Mouse (Mus musculus) heart, embryonic 11.5 days (tissue): Measurements from ENCODE around the gene Fxyd3. TPM values are rescaled to one million over a fixed set of nuclear protein-coding genes. Genes with fewer than 3 reads are reported as not detected.

Source experiments
- ATAC-seq: fragments of 200-750 bp; cut with Nextera tagmentation; replicated peaks from 2 replicates; pipeline ENCODE4 v1.8.0; 2017; ENCODE audit warnings: moderate library complexity; ENCODE audit not compliant: insufficient number of reproducible peaks, low FRiP score, low TSS enrichment
- H3K27ac ChIP-seq: fragments of 300-500 bp; sonication (generic); 2 replicates; pipeline ENCODE4 v1.5.1; 2014; ENCODE audit warnings: mild to moderate bottlenecking, low read depth, low read length
- H3K27me3 ChIP-seq: fragments of 300-500 bp; sonication (generic); 2 replicates; pipeline ENCODE4 v1.6.1; 2014; ENCODE audit warnings: mild to moderate bottlenecking, low read length, mixed read lengths; ENCODE audit not compliant: control insufficient read depth, insufficient read depth
- H3K36me3 ChIP-seq: fragments of 300-500 bp; sonication (generic); 2 replicates; pipeline ENCODE4 v1.6.1; 2014; ENCODE audit warnings: mild to moderate bottlenecking, low read length, moderate library complexity, mixed read lengths; ENCODE audit not compliant: control insufficient read depth, insufficient read depth
- H3K4me1 ChIP-seq: fragments of 300-500 bp; sonication (generic); 2 replicates; pipeline ENCODE4 v1.6.1; 2014; ENCODE audit warnings: low read length; ENCODE audit not compliant: control insufficient read depth, insufficient read depth
- H3K4me2 ChIP-seq: fragments of 300-500 bp; sonication (generic); 2 replicates; pipeline ENCODE4 v1.6.1; 2014; ENCODE audit warnings: mild to moderate bottlenecking, moderate library complexity
- H3K4me3 ChIP-seq: fragments of 300-500 bp; sonication (generic); 2 replicates; pipeline ENCODE4 v1.5.1; 2014; ENCODE audit warnings: low read depth, low read length
- H3K9ac ChIP-seq: fragments of 300-500 bp; sonication (generic); 2 replicates; pipeline ENCODE4 v1.6.1; 2014; ENCODE audit warnings: mild to moderate bottlenecking, low read depth, low read length, moderate library complexity
- H3K9me3 ChIP-seq: fragments of 300-500 bp; sonication (generic); replicated peaks from 2 replicates; pipeline ENCODE4 v1.6.1; 2016; ENCODE audit warnings: low read length; ENCODE audit not compliant: control insufficient read depth
- WGBS: fragments of 180-500 bp; shearing (Covaris S2); extraction: QIAGEN DNeasy Blood & Tissue Kit; methylation state at CpG from one replicate; pipeline ENCODE4 v1.1.7; 2014; ENCODE audit not compliant: insufficient replicate concordance; 5-methylcytosine and 5-hydroxymethylcytosine counted together
- polyA plus RNA-seq: library from polyadenylated mRNA; unstranded; fragments of >200 nt; fragmentation: Nextera tagmentation; extraction: Ambion mirVana; gene quantifications from 2 replicates; pipeline ENCODE4 v1.2.1, GENCODE M21; 2014

Fxyd3 gene
- polyA plus RNA-seq, 1 experiment from 2014 or later: 1.8 TPM

GRCm38 (mm10) chr7:31107781-31108180 is 31.3 kb upstream of the Fxyd3 start:
- Histone ChIP-seq H3K27ac (no peak overlapping the region), H3K4me3 (no peak overlapping the region), H3K9ac (no peak overlapping the region), H3K4me1 (peaks cover 16% of the 10 kb centered on the region), H3K4me2 (no peak overlapping the region), H3K9me3 (no peaks in the 10 kb centered on the region), H3K27me3 (peaks cover 6% of the 10 kb centered on the region; the same call in 1 of the 2 replicates), H3K36me3 (no peaks in the 10 kb centered on the region)
- no peak for ATAC-seq
- WGBS: 86% methylated on average over 11 of the region's 11 CpGs

- Histone ChIP-seq H3K27ac (no peak overlapping the region), H3K4me2 (no peak overlapping the region), H3K27me3 (peaks cover 8% of the 10 kb centered on the region; the same call in 1 of the 2 replicates), H3K9ac (no peak overlapping the region), H3K4me1 (peaks cover 11% of the 10 kb centered on the region), H3K4me3 (no peak overlapping the region), H3K36me3 (no peaks in the 10 kb centered on the region), H3K9me3 (no peaks in the 10 kb centered on the region)
- no peak for ATAC-seq
- WGBS: 49% methylated on average over 3 of the region's 3 CpGs
Observed at GRCm38 (mm10) chr7:31106166-31106565, 29.7 kb upstream of the Fxyd3 start.

- H3K4me1 ChIP-seq: peaks cover 11% of the 10 kb centered on the region
- no peaks in the 10 kb centered on the region for H3K9me3 ChIP-seq
- peak overlapping the region; percentile 31 for H3K4me2 ChIP-seq
- H3K9ac ChIP-seq: no peak overlapping the region
- no peaks in the 10 kb centered on the region for H3K36me3 ChIP-seq
- H3K27me3 ChIP-seq: peaks cover 8% of the 10 kb centered on the region; the same call in 1 of the 2 replicates
- no peak overlapping the region for H3K4me3 ChIP-seq
- WGBS: 41% methylated on average over 15 of the region's 15 CpGs
- ATAC-seq: no peak
- H3K27ac ChIP-seq: 0 out of 2 replicates have a peak overlapping the region, but pooled peaks have one; percentile 16
Observed at GRCm38 (mm10) chr7:31105061-31105768, 28.7 kb upstream of the Fxyd3 start.

DNA sequence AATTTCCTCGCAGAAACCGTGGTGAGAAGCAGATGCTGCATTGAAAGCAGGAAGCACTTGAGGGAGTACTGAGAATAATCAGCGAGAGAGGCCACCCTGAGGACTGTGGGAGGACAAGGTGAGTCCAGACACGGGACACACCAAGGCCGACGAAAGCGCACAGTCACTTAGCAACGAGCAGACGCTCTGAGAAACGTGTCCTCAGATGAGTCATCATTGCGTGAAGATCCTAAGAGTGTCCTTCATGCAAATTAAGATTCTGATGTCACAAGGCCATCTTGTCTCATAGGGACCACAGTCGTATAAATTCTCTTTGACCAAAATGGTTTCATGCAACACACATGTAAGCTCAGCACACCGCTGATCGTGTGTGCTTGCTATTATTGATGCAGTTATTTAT is 24.3 kb upstream of the Fxyd3 start:
- Histone ChIP-seq H3K27me3 (peaks cover 8% of the 10 kb centered on the region; the same call in 1 of the 2 replicates), H3K27ac (no peak overlapping the region), H3K4me2 (no peak overlapping the region), H3K36me3 (no peaks in the 10 kb centered on the region), H3K4me3 (no peak overlapping the region), H3K9ac (no peak overlapping the region), H3K9me3 (no peaks in the 10 kb centered on the region), H3K4me1 (peaks cover 5% of the 10 kb centered on the region; the same call in 1 of the 2 replicates)
- no peak for ATAC-seq
- 74% methylated on average over 14 of the region's 14 CpGs for WGBS

DNA sequence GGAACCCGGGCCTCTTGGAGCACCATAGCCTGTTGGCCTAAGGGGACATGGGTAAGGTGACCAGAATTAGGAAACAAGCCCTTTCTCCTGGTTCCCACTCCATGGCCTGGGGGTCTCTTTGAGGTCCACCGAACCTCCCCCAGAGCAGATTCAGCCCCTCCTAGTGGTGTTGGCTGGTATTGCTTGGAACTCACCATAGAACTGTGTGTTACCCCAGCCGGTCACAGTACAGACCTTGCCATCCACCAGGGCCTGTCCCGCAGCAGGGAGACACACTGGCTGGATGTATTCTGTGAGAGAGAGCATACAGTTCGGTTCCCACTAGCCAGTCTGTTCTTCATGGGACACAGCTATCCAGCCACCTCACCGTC is 23.1 kb upstream of the Fxyd3 start:
- Histone ChIP-seq H3K27me3 (peaks cover 8% of the 10 kb centered on the region; the same call in 1 of the 2 replicates), H3K4me2 (no peak overlapping the region), H3K4me3 (no peak overlapping the region), H3K9me3 (no peaks in the 10 kb centered on the region), H3K4me1 (no peaks in the 10 kb centered on the region), H3K36me3 (no peaks in the 10 kb centered on the region), H3K9ac (no peak overlapping the region), H3K27ac (no peak overlapping the region)
- no peak for ATAC-seq
- 78% methylated on average over 6 of the region's 6 CpGs for WGBS

DNA sequence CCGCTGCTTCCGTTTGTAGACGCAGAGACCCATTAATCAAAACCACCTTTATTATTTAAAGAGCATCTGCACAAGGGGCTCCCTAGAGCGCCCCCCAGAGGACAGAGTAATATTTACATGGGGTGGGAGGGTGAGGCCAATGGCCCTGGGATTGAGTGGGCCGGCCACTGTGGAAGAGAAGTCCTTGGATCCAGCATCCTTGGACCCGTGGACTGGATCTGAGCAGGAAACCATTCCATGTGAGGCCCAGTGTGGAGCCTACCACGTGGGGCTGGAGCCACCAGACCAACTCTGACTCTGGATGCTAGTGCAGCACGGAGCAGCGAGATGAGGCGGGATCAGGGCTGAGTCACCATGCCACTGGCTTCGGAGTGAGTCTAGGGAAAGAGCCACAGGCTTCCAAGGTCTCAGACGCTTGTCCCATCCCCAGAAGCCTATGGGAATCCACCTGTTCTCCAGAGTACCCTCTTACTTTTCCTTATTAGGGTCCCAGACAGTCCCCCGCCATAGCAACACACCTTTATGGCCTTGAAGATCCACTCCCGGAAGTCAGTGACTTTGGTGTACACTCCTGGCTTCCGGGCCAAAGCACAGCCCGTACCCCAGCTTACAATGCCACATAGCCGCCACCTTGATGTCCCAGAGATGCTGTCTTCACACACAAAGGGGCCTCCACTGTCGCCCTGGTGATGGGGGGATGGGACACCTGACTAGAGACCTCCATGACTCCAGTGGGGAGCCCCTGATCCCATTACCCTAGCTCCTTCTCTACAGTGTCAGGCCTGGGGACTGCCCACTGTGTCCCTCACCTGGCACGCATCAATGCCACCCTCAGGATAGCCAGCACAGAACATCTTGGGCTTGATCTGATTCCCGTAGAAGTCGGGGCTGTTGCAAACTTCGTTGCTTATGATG is 22.4 kb upstream of the Fxyd3 start:
- Histone ChIP-seq H3K4me2 (no peak overlapping the region), H3K9ac (no peak overlapping the region), H3K4me3 (no peak overlapping the region), H3K36me3 (no peaks in the 10 kb centered on the region), H3K4me1 (no peaks in the 10 kb centered on the region), H3K9me3 (no peaks in the 10 kb centered on the region), H3K27me3 (peaks cover 8% of the 10 kb centered on the region; the same call in 1 of the 2 replicates), H3K27ac (no peak overlapping the region)
- no peak for ATAC-seq
- WGBS: 77% methylated on average over 22 of the region's 22 CpGs

GRCm38 (mm10) chr7:31097583-31098248 is 21.2 kb upstream of the Fxyd3 start:
- H3K36me3 ChIP-seq: no peaks in the 10 kb centered on the region
- H3K4me1 ChIP-seq: no peaks in the 10 kb centered on the region
- H3K27me3 ChIP-seq: peaks cover 1% of the 10 kb centered on the region; the same call in 1 of the 2 replicates
- H3K27ac ChIP-seq: no peak overlapping the region
- WGBS: 35% methylated on average over 20 of the region's 20 CpGs
- no peaks in the 10 kb centered on the region for H3K9me3 ChIP-seq
- peak overlapping the region; percentile 54 for H3K4me2 ChIP-seq
- 0 out of 2 replicates have a peak overlapping the region, but pooled peaks have one; percentile 12 for H3K9ac ChIP-seq
- ATAC-seq: peak; percentile 83; the same call in 1 of the 2 replicates
- peak overlapping the region; percentile 18; the same call in 1 of the 2 replicates for H3K4me3 ChIP-seq

DNA sequence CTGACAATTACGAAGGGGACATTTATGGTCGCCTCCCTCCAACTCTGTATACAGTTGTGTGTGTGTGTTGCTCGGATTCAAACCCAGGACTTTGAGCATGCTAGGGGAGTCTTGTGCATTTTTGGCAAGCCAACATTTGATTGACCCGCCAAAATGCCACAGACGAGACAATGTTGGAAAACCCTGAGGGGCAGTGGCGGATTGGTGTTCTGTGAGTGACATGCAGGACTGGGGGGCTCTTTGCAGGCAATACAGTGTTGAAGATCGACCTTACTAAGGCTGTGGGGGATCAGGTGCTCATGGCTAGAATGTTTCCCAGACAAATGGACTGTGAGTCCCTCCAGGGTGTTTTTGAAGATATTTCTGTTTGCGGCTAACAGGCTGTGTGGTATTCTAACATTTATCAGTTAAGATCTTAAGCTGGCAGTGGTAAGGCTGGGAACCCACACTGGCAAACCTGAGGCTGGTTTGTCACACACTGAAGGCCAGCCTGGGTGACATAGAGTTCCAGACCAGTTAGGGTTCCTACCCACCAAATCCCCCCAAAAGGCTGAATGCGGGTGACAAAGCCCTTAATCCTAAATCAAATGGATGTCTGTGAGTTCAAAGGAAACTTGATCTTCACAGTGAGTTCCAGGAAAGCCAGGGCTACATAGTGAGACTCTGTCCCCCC is 20.5 kb upstream of the Fxyd3 start:
- 70% methylated on average over 9 of the region's 9 CpGs for WGBS
- no peaks in the 10 kb centered on the region for H3K36me3 ChIP-seq
- no peaks in the 10 kb centered on the region for H3K9me3 ChIP-seq
- no peaks in the 10 kb centered on the region for H3K4me1 ChIP-seq
- ATAC-seq: no peak
- H3K27me3 ChIP-seq: no peaks in the 10 kb centered on the region; the same call in 1 of the 2 replicates
- H3K27ac ChIP-seq: no peak overlapping the region
- H3K4me3 ChIP-seq: no peak overlapping the region
- H3K9ac ChIP-seq: no peak overlapping the region
- H3K4me2 ChIP-seq: no peak overlapping the region
